Mouse (Mus musculus): ENCODE data around the gene Gemin2.

Gemin2 gene

DNA sequence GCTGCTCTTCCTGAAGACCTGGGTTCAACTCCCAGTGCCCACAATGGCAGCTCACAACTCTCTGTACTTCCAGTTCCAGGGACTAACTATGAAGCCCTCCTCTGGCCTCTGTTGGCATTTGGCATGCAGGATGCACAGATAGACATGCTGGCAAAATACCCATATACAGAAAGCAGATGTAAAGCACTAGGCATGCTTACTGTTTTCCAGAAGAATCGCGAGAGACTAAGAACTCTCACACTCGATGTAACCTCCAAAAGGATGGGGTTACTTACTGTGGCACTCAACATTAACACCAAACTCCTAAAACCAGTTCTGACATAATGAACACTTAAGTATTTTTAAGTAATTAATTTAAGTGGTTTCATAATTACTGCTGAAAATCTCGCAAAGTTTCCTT lies 47.1 kb downstream of the Gemin2 start:
- no peak for DNase-seq

GRCm38 (mm10) chr12:59060993-59061595 lies 47.9 kb downstream of the Gemin2 start, which contains the start of gene Trappc6b:
Gene Trappc6b (minus strand): TSS chr12:59061472.
- peak; percentile 87 to 88 for DNase-seq

GRCm38 (mm10) chr12:59064837-59065236 lies 51.6 kb downstream of the Gemin2 start:
- no peak for DNase-seq

DNA sequence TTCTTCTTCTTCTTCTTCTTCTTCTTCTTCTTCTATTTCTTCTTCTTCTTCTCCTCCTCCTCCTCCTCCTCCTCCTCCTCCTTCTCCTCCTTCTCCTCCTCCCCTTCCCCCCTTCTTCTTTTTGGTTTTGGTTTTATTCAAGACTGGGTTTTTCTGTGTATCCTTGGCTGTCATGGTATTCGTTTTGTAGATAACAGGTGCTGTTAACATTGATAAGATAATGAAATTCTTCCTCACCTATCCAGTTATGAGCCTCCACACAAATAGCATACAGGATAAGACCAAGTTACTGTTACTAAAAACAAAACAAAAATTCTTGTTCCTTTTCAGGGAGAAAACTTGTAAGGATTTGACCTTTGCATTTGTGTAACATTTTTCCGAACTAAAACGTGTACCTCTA lies 52.6 kb downstream of the Gemin2 start:
- no peak for DNase-seq

- peak; percentile 96 to 98 for DNase-seq
These were observed 53.4 kb downstream of the Gemin2 start, which contains the start of gene Pnn for GRCm38 (mm10) chr12:59066448-59067077. Gene Pnn (plus strand): TSS chr12:59066884.

GRCm38 (mm10) chr12:59067095-59067494 lies 53.9 kb downstream of the Gemin2 start:
- DNase-seq: peak in 1 of 2 experiments; percentile 58

GRCm38 (mm10) chr12:59068791-59069190 lies 55.6 kb downstream of the Gemin2 start:
- no peak for DNase-seq

- DNase-seq: no peak
These were observed 59.1 kb downstream of the Gemin2 start for GRCm38 (mm10) chr12:59072286-59072685.

- no peak for DNase-seq
These were observed 60.9 kb downstream of the Gemin2 start for GRCm38 (mm10) chr12:59074052-59074451.

DNA sequence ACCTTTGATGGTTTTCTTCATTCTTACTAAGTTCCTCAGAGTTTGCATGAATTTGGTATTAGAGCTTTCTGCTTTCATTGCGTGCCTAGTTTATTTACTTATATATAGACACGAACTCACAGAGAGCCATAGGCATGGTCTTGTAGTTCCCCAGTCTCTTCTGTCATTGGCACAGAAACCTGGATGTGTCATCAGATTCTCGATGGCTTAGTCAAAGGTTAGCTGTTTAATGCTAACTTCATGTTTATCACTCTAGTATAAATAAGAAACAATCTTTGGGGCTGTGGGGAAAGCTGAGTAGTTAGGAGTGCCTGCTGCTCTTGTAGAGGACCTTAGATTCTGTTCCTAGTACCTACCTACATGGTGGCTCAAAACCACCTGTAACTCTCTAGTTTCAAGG lies 63.8 kb downstream of the Gemin2 start:
- no peak for DNase-seq

DNA sequence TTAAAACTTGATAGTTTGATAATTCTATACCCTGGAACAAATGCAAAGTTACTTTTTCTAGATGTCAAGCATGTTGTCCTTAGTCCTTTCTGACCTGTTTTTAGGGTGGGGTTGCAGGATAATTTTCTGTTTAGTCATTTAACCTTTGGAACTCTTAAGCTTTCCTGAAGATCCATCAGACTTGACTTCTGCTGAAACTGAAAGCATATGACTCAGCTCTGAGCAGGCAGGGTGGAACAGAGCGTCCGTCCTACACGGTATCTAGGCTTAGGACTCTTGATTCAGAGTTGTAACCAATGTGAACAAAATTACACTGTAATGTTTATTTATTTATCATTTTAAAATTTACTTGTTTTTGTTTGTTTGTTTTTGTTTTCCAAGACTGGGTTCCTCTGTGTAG lies 64.7 kb downstream of the Gemin2 start:
- DNase-seq: no peak

Measured in cerebellum, postnatal 14 days (tissue).